Mouse (Mus musculus) lung, embryonic 14.5 days (tissue): Measurements from ENCODE around the gene Stx1b. TPM values are rescaled to one million over a fixed set of nuclear protein-coding genes. Genes with fewer than 3 reads are reported as not detected.
"Not testable (repeated sequence)": the region's sequence is repeated elsewhere in the genome, so short reads cannot be mapped to it uniquely, and the experiment has no call there.

Source experiments
- ATAC-seq: fragments of 200-750 bp; cut with Nextera tagmentation; 2 replicates; pipeline ENCODE4 v1.8.0; 2017; ENCODE audit warnings: mild to moderate bottlenecking, moderate TSS enrichment, moderate library complexity; ENCODE audit not compliant: insufficient read depth
- DNase-seq: peaks from one replicate; pipeline ENCODE4 v3.0.0-alpha.2; 2015
- H3K27ac ChIP-seq: fragments of 300-500 bp; sonication (generic); 2 replicates; pipeline ENCODE4 v1.5.1; 2014; ENCODE audit warnings: low read depth, mild to moderate bottlenecking, moderate library complexity
- H3K27me3 ChIP-seq: fragments of 300-500 bp; sonication (generic); 2 replicates; pipeline ENCODE4 v1.6.1; 2014; ENCODE audit warnings: low read length, control low read depth; ENCODE audit not compliant: insufficient read depth
- H3K36me3 ChIP-seq: fragments of 300-500 bp; sonication (generic); 2 replicates; pipeline ENCODE4 v1.6.1; 2014; ENCODE audit warnings: control low read depth; ENCODE audit not compliant: insufficient read depth
- H3K4me1 ChIP-seq: fragments of 300-500 bp; sonication (generic); 2 replicates; pipeline ENCODE4 v1.6.1; 2014; ENCODE audit warnings: antibody characterized with exemption, control low read depth; ENCODE audit not compliant: insufficient read depth
- H3K4me2 ChIP-seq: fragments of 300-500 bp; sonication (generic); 2 replicates; pipeline ENCODE4 v1.6.1; 2014; ENCODE audit warnings: mild to moderate bottlenecking
- H3K4me3 ChIP-seq: fragments of 300-500 bp; sonication (generic); 2 replicates; pipeline ENCODE4 v1.5.1; 2014; ENCODE audit warnings: low read depth, low read length
- H3K9ac ChIP-seq: fragments of 300-500 bp; sonication (generic); 2 replicates; pipeline ENCODE4 v1.6.1; 2014
- H3K9me3 ChIP-seq: fragments of 300-500 bp; sonication (generic); 2 replicates; pipeline ENCODE4 v1.6.1; 2016; ENCODE audit warnings: low read depth, low read length, control low read depth
- CTCF ChIP-seq: IDR thresholded peaks from 2 replicates; pipeline ENCODE4 v1.5.1; 2016; ENCODE audit warnings: antibody characterized with exemption, low read depth
- WGBS: fragments of 180-500 bp; shearing (Covaris S2); extraction: QIAGEN DNeasy Blood & Tissue Kit; methylation state at CpG from one replicate; pipeline ENCODE4 v1.1.7; 2014; 5-methylcytosine and 5-hydroxymethylcytosine counted together
- polyA plus RNA-seq: library from polyadenylated mRNA; unstranded; fragments of >200 nt; fragmentation: Nextera tagmentation; extraction: Ambion mirVana; gene quantifications from 2 replicates; pipeline ENCODE4 v1.2.1, GENCODE M21; 2014

Gene Stx1b
- polyA plus RNA-seq, 1 experiment from 2014 or later: 2.8 TPM

- no peaks in the 10 kb centered on the region for H3K4me1 ChIP-seq
- H3K9ac ChIP-seq: peak within 1 kb of the TSS; percentile 90
- no peaks in the 10 kb centered on the region for H3K27me3 ChIP-seq
- peak; percentile 64 for ATAC-seq
- peak within 1 kb of the TSS; percentile 94 for H3K4me3 ChIP-seq
- peak within 1 kb of the TSS; percentile 99 for H3K27ac ChIP-seq
- WGBS: under 1% methylated on average over 23 of the region's 23 CpGs
- peak within 1 kb of the TSS; percentile 85 for H3K4me2 ChIP-seq
- DNase-seq: peak; percentile 95
- H3K9me3 ChIP-seq: no peaks in the 10 kb centered on the region
- H3K36me3 ChIP-seq: peaks cover 41% of the 10 kb centered on the region
- no peak for TF ChIP-seq CTCF
Observed at GRCm38 (mm10) chr7:127776426-127776825, 47.9 kb downstream of the Stx1b start, which contains the start of gene Setd1a. TSS of gene Setd1a (plus strand) at chr7:127776670.

GRCm38 (mm10) chr7:127775837-127776236, 48.5 kb downstream of the Stx1b start:
- not testable (repeated sequence) for H3K4me1 ChIP-seq, H3K9me3 ChIP-seq, DNase-seq, H3K27me3 ChIP-seq, ATAC-seq
- H3K4me2 ChIP-seq: peak overlapping the region; percentile 85
- WGBS: 64% methylated on average over 7 of the region's 7 CpGs
- peak overlapping the region; percentile 94 for H3K4me3 ChIP-seq
- H3K9ac ChIP-seq: peak overlapping the region; percentile 90
- peaks cover 35% of the 10 kb centered on the region for H3K36me3 ChIP-seq
- H3K27ac ChIP-seq: peak overlapping the region; percentile 99; the same call in 1 of the 2 replicates

GRCm38 (mm10) chr7:127773664-127774384, 50.5 kb downstream of the Stx1b start:
- DNase-seq: peak; percentile 86
- H3K27me3 ChIP-seq: no peaks in the 10 kb centered on the region
- H3K27ac ChIP-seq: no peak overlapping the region
- peak; percentile 79 for TF ChIP-seq CTCF
- no peak overlapping the region for H3K4me3 ChIP-seq
- 0 out of 2 replicates have a peak, but pooled peaks cover 16% of the 10 kb centered on the region for H3K36me3 ChIP-seq
- WGBS: 38% methylated on average over 9 of the region's 9 CpGs
- H3K4me2 ChIP-seq: no peak overlapping the region
- no peak overlapping the region for H3K9ac ChIP-seq
- H3K9me3 ChIP-seq: no peaks in the 10 kb centered on the region
- no peak for ATAC-seq
- H3K4me1 ChIP-seq: 0 out of 2 replicates have a peak, but pooled peaks cover 7% of the 10 kb centered on the region

- H3K4me1 ChIP-seq: 0 out of 2 replicates have a peak, but pooled peaks cover 7% of the 10 kb centered on the region
- 97% methylated on average over 1 of the region's 1 CpGs for WGBS
- no peak for TF ChIP-seq CTCF
- H3K36me3 ChIP-seq: peaks cover 19% of the 10 kb centered on the region
- DNase-seq: no peak
- H3K27me3 ChIP-seq: no peaks in the 10 kb centered on the region
- no peak overlapping the region for H3K4me3 ChIP-seq
- H3K9me3 ChIP-seq: no peaks in the 10 kb centered on the region
- no peak overlapping the region for H3K27ac ChIP-seq
- no peak overlapping the region for H3K9ac ChIP-seq
- H3K4me2 ChIP-seq: no peak overlapping the region
- no peak for ATAC-seq
Observed at GRCm38 (mm10) chr7:127772557-127772956, 51.8 kb downstream of the Stx1b start.

GRCm38 (mm10) chr7:127772080-127772479, 52.3 kb downstream of the Stx1b start:
- H3K9me3 ChIP-seq: no peaks in the 10 kb centered on the region
- no peak overlapping the region for H3K9ac ChIP-seq
- no peak overlapping the region for H3K4me2 ChIP-seq
- H3K4me3 ChIP-seq: no peak overlapping the region
- H3K4me1 ChIP-seq: 0 out of 2 replicates have a peak, but pooled peaks cover 7% of the 10 kb centered on the region
- H3K27me3 ChIP-seq: no peaks in the 10 kb centered on the region
- peaks cover 23% of the 10 kb centered on the region for H3K36me3 ChIP-seq
- 56% methylated on average over 3 of the region's 3 CpGs for WGBS
- H3K27ac ChIP-seq: no peak overlapping the region
- DNase-seq (no peak), ATAC-seq (no peak)
- TF ChIP-seq CTCF: no peak

- DNase-seq: peak; percentile 15
- Histone ChIP-seq H3K4me3 (peak overlapping the region; percentile 80), H3K4me1 (0 out of 2 replicates have a peak, but pooled peaks cover 7% of the 10 kb centered on the region), H3K9me3 (no peaks in the 10 kb centered on the region), H3K36me3 (peaks cover 32% of the 10 kb centered on the region), H3K27me3 (no peaks in the 10 kb centered on the region), H3K4me2 (peak overlapping the region; percentile 89), H3K27ac (no peak overlapping the region), H3K9ac (peak overlapping the region; percentile 89; the same call in 1 of the 2 replicates)
- no peak for ATAC-seq
- 63% methylated on average over 5 of the region's 5 CpGs for WGBS
- no peak for TF ChIP-seq CTCF
Observed at GRCm38 (mm10) chr7:127771262-127771661, 53.1 kb downstream of the Stx1b start.

- H3K4me1 ChIP-seq: 0 out of 2 replicates have a peak, but pooled peaks cover 7% of the 10 kb centered on the region
- H3K4me2 ChIP-seq: peak overlapping the region; percentile 89
- H3K4me3 ChIP-seq: peak overlapping the region; percentile 80
- ATAC-seq (peak; percentile 20), DNase-seq (peak; percentile 55)
- WGBS: 1% methylated on average over 27 of the region's 27 CpGs
- H3K36me3 ChIP-seq: peaks cover 42% of the 10 kb centered on the region
- TF ChIP-seq CTCF: no peak
- H3K27ac ChIP-seq: peak overlapping the region; percentile 95
- H3K27me3 ChIP-seq: no peaks in the 10 kb centered on the region
- H3K9ac ChIP-seq: peak overlapping the region; percentile 89
- no peaks in the 10 kb centered on the region for H3K9me3 ChIP-seq
Observed at GRCm38 (mm10) chr7:127770039-127770905, 54.1 kb downstream of the Stx1b start.
